Mouse (Mus musculus) 416B (cell line): ENCODE results near the gene Synj2bp.
"Not testable (repeated sequence)": the region's sequence is repeated elsewhere in the genome, so short reads cannot be mapped to it uniquely, and the experiment has no call there.

ENCODE experiments used
- DNase-seq: peaks from one replicate; pipeline ENCODE4 v3.0.0; 2011; ENCODE audit warnings: low read depth

Gene Synj2bp

DNA sequence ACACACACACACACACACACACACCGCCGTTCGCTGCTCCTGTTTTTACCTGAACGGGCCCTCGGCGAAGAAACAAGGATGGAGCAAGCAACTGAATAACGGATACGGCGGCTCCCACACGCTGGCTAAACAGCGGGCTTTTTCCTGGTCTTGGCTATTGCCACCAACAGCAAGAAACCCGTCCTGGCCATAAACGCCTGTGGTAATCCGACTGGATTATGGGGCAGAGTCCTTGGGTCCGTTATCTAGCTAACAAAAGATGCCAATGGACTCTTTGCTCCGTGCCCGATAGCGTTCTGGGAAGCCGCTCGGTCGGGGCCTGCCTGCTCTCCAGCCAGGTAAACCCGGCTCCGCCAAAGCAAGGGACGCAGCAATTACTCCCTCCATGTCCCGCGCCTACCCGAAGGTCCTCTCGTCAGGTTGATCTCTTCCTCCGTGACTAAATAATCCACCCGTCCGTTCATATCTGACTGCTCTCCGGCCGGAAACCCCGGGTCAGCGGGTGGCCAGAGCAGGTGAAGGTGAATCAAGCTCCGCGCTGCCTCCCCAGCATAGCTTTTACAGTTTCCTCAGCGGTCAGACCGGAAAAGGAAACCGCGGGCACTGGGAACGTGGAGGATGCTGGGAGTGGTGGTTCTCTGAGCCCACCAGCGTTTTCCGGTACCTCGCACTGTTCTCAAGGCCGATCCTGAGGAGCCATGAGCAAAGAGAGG is at the start of gene Synj2bp, which contains the start of gene Gm20498:
Gene Synj2bp (minus strand): TSS at position 596 of the 713 bp plus-strand sequence.
Gene Gm20498 (minus strand): TSS at position 590 of the 713 bp plus-strand sequence.
- DNase-seq: peak; percentile 92

DNA sequence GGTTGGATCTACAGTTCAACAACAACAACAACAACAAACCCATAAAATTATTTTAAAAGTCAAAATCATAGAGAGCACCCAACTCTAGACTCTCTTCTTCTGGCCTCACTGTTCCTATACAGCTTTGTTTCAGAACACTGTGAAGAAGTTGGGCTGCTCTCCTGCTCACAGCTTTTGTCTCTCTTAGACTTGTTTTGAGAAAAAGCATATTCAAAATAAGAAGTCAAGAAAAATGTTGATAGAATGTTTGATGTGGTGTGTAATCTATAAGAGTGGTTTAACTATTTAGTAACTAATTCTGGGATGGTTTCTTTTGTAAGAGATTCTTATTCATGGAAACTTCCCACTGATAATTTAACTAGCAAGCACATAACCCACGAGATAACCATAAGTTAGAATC is 35.7 kb upstream of the Synj2bp start, which contains the start of gene Adam21:
Gene Adam21 (minus strand): TSS at position 101 of the 400 bp plus-strand sequence.
- DNase-seq: no peak

DNA sequence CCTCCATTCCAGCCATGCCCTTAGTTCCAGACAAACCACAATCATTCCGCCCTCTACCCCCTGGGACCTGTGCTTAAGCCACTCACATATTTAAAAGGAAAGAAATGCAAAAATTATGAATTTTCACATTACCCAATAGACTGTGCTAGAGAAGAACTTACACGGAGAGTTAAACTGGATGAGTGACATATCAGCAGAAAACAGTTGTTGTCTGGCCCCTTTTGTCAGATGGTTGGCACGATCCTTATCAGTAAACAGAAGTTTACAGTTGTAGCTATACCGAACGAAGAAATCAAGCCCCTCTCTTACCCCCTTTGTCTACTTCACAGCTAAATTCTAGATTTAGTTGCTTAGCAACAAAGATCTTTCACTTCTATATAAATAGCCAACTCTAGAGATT is 35.2 kb upstream of the Synj2bp start:
- no peak for DNase-seq

DNA sequence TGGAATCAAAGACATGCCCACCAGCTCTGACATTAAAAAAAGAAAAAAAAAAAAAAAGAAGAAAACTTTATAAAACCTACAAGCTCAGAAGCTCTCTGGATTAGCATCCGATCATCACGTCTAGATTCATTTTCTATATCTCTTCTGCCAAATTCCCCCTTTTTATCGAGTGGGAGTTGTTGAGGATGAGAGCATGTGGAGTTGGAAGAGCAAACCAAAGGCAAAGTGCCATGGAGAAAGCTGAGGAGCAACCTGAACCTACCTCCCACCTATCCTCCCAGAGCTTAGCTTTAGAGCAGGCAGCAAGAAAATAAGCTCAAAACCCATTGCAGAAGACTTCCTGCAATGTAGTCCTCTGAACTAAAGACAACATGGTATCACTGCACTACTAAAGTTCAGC is 31.5 kb upstream of the Synj2bp start:
- DNase-seq: no peak

DNA sequence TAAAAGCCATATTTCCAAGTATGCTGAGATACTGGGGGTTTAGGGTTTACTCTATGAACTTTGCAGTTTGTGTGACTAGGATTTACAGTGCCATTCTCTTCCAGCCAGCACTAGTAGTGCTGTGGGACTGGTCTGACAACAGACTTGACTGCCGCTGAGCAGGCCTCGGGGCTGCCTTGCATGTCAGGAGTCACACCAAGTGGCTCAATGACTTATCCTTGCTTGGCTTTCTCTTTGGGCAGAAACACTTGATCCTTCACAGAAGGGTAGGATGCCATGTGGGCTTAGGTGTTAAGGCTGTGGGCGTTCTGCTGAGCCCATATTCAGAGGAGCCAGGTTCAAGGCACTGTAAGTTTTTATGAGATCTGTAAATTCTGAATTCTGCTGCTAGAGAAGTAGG is 16.6 kb upstream of the Synj2bp start:
- no peak for DNase-seq

DNA sequence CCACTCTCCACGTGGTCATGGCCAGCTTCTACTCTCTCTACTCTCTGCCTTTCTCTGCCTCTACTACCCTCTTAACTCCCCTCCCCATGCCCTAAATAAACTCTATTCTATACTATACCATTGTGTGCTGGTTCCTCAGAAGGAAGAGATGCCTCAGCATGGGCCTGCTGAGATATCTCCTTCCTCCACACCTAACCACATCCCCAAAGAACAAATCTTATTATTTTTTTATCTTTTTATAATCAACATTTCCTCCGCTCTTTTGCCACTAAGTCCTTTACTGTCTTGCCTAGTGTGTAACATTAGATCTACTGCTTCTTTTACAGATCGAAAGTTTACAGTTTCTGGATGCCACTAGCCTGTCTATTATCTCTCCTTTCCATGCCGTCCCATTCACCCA is 14.5 kb upstream of the Synj2bp start:
- peak; percentile 79 for DNase-seq

DNA sequence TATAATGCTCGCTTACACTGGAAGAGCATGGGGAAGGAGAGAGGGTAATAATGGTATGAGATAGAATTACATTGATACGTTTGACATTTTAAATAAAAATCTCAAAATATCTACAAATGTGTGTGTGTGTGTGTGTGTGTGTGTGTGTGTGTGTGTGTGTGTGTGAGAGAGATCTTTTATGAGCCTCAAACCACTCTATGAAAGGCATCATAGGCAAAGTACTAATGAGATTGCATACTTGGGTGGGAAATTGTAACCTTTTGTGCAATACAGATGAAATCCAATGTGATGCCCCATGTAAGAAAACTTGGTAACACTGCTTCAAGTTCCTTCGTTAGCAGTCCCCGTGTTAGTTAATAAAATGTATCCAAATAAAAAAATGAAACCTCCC is 313 bp upstream of the Synj2bp start:
- DNase-seq: no peak

DNA sequence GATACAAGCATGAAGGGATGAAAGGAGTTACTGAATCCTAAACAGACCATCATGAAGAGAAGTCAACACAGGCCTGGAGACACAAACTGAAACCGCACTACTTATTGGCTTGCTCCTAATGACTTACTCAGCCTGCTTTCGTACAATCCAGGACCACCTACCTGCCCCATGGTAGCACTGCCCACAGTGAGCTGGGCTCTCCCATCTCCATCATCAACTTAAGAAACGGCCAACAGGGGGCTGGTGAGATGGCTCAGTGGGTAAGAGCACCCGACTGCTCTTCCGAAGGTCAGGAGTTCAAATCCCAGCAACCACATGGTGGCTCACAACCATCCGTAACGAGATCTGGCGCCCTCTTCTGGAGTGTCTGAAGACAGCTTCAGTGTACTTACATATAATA is 2.1 kb downstream of the Synj2bp start:
- DNase-seq: peak; percentile 47

DNA sequence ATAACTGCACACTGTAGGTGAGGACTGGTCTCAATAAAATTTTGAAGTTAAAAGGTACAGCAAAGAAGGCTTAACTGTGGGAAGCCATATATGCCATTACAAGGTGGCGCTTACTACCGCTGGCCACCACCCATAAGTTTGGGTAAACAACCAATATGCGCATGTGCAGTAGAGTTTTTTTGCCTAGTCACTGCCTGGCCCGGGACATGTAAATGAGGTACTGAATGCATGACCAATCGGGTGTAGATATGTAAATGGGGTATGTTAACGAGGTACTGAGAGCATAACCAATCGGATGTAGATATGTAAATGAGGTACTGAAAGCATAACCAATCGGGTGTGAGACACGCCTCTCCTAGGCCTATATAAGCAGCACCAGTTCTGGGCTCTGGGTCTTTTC is 35.8 kb downstream of the Synj2bp start:
- DNase-seq: peak; percentile 14

DNA sequence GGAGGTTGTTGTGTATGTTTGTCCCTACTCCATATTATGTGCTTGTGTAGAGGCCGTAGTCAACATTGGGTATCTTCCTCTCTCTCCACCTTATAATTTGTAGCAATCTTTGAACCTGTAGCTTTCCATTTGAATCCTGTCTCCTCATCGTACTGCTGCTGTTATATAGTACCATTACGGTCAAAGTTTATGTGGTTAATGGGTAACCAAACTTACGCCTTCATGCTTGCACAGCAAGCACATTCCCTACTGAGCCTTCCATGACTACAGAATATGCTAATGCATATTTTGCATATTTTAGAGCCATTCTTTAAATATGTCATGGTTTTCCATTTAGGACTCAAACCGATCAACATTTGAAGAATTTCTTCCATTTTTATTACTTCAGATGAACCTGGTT is 42.2 kb downstream of the Synj2bp start:
- no peak for DNase-seq

DNA sequence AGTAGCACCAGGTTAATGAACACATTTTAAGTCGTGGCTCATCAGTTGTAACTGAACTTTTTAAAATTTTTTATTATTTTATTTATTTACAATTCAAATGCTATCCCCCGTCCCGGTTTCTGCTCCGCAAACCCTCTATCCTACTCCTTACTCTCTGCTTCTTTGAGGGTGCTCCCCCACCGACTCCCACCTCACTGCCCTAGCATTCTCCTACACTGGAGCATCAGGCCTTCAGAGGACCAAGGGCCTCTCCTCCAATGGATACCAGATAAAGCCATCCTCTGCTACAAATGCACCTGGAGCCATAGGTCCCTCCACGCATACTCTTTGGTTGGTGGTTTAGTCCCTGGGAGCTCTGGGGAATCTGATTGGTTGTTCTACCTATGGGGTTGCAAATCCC is 47.4 kb downstream of the Synj2bp start:
- no peak for DNase-seq

DNA sequence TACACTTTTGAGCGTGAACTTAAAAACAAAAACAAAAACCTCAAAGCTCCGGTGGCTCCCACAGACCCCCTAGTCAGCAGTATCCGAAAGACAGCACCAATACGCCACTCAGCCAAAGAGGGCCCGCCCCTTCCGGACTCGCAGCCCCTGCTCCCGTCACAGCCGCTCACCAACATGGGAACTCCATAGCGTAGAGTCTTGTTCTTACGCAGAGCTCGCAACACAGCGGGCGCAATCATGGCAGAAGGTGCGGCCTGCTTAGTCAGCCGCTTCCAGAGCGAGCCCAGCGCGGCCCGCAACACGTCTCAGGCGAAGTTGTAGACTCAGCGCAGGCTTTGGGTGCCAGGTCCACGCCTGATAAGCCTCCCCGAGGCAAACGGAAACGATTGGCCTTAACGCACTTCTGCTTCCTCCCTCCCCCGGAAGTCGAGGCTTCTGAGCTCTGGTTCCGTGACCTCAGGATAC is 48.0 kb downstream of the Synj2bp start, which contains the start of gene Cox16:
Gene Cox16 (minus strand): TSS at position 401 of the 465 bp plus-strand sequence.
- peak; percentile 92 for DNase-seq

DNA sequence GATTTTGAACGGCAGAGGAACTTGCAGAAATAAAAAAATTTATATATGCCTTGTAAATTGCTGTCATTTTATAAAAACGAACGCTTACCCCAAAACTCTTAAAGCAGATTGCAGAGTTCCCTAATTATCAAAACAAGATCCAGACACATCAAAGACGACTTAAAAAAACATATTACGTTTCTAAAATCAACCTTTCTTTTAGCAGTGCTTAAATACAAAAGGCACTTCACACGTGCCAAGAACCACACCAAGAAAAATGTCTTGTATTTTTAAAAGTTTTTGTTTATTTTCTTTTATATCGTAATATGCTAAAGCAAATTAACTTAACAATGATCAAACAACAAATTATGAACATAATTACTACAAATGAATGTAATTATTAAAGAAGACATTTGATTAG is 48.5 kb downstream of the Synj2bp start:
- DNase-seq: no peak

DNA sequence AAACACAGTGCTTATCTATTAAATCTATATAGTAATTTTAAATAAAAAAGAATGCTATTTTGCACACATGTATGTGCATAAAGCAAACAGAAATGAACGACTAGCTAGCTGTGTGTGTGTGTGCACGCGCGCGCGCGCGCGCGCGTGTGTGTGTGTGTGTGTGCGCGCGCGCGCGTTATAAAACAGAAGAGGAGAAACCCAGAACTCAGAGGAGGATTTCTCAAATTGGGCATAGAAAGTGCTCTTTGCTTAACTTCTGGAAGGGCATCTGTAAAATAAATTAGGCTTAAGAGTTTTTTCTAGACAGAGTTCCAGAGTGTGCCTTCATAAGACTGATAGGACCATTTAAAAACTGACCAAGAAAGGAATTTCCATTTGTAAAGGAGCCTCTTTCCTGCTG is 49.1 kb downstream of the Synj2bp start:
- DNase-seq: peak; percentile 81

DNA sequence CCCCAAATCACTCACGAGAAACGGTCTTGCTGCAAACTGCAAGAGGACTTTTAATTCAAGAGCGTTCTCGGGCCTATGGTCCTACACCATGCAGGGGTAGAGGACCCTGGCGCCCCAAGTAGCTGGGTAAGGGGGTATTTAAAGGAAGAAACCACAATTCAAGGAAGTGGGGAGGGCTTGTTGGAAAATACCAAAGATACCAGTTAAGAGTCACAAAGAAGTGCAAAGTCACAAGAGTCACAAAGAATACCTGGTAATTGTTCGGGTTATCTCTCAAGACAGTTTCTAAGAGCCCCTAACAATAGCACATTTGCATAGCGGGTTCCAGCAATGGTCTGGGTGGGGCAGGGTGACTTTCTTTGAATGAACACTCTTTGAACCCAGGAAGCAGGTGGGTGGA is 73.7 kb downstream of the Synj2bp start:
- DNase-seq: not testable (repeated sequence)
